Mouse (Mus musculus) left cerebral cortex, postnatal 25 days (tissue): ENCODE data around the gene Lrrc25. TPM values are rescaled to one million over a fixed set of nuclear protein-coding genes. Genes with fewer than 3 reads are reported as not detected.
A peak's percentile ranks its signal among the peaks of the same experiment; 100 is the strongest.

ENCODE experiments used
- DNase-seq, 2 experiments: peaks; one replicate each; pipeline ENCODE4 v3.0.0; 2022; ENCODE audit warnings: low spot score in 2 of 2, mixed read lengths in 1 of 2
- intact Hi-C: fragments of 180-260 bp; cut with DNase I; formaldehyde crosslinking; loops from one replicate; pipeline ENCODE4 v1.15.1; 2025
- total RNA-seq, 2 experiments: library from RNA; stranded (reverse); gene quantifications; 2 replicates each; pipeline ENCODE4 v1.2.3; 2021

The Lrrc25 gene
- total RNA-seq, 2 experiments from 2014 or later = 0.37 to 1.2 TPM

DNA sequence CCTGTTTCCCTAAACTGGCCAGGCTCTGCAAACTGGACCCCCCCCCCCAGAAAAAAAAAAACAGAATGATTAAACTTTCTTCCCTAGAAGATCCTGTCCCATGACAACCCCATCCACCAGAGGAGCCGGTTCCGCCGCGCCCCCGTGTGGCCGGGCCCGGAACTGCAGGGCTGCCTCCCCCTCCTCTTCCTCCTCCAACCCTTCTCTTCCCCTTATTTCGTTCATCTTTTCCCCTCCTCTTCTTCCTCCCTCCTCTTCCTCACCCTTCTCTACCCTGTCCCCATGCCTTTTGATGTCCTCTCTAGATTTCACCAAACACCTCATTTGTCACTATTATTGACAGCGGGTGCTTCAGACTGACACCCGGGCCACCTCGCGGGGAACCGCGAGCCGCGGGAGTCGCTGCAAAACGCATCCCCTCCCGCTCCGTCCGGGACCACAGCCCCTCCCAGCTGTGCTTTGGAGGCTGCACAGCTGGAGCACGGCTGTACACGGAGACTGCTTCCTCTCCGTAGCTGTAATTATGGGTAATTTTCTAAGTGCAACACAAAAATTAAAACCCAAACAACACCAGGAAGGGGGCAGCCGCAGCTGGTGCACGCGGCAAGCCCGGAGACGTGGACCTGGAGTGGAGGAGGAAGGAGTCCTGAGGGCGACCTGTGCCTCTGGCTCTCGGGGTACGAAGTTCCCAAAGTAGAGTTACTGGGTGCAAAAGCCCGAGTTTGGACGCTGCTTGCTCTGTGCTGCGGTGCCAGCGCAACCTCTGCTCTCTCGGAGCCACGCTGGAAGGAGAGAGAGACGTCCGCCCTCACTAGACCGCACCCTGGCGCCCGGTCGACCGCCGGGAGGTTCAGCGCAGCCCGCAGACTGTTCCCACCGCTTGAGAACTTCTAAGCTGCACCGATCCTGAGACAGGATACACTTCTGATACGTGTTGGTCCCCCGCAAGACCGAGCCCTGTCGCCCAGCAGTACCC is 4.9 kb upstream of the Lrrc25 start:
- intact Hi-C loops = loop anchor here (1.0 to 10.0 kb wide), 3 partner anchors 54 to 141 kb away; partner anchors contain the start of genes Pgpep1 and Rab3a
- peak; percentile 66 to 72 for DNase-seq

DNA sequence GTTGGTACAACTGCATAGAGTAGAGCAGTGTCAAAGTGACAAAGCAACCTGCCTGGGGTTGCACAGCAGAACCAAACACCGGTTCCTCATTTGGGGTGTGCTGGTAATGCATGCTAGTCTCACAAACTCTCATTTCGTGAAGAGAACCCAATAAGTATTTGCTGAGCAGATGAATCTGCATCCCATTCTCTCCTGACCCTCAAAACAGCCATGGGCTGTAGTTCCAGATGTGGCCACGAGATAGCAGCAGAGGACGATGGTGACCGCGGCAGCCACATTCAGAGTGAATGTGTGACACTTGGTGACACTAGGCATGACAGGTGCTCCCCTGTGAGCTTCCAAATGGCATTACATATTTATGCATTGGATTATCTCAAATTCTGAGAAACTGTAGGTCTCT is 4.1 kb upstream of the Lrrc25 start:
- intact Hi-C loops = loop anchor here (1.0 to 10.0 kb wide), 3 partner anchors 14 to 140 kb away; partner anchors contain the start of genes Pgpep1 and Rab3a

DNA sequence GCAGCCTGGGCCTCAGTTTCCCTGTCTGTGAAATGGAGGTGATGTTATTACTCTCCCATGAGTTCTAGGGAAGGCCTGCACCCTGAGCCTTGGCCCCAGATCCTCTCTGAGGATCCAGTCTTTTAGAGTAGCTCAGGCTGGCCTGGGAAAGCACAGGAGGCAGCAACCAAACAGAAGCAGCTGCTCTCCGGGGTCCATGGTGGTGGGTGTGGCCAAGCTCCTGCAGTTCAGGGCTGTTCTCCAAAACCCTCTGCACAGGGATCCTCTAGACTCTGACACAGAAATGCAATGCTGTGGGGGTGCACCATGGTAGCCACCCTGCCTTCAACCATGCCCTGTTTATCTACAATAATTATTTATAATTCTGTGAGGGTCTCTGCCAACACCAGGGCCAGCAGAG is 2.2 kb upstream of the Lrrc25 start:
- DNase-seq = no peak
- intact Hi-C loops = loop anchor here (5.0 to 10.0 kb wide), 2 partner anchors 51 to 139 kb away; partner anchors contain the start of genes Pgpep1 and Rab3a

More for the DNA sequence above, 4.1 kb upstream of the Lrrc25 start:
- peak; percentile 87 to 89 for DNase-seq

DNA sequence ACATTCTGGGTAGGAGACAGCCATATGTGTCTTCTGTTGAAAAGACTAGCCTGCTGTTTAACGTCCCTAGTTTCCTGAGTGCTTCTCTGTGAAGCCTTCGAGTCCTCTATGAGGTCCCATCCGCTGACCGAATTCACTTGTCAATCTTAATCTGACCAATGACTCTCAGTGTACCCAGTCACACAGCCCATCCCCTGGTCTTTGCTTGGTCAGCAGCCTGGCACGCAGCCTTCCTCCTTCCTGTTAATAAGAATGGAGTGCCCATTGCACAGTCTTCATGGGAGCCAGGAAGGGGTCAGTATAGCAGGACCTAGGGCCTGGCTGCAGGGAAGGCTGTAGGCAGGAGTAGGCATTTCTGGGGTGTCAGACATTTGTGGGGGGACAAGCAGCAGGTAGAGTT is 1.5 kb upstream of the Lrrc25 start:
- intact Hi-C loops = loop anchor here (5.0 to 10.0 kb wide), 2 partner anchors 50 to 138 kb away; partner anchors contain the start of genes Pgpep1 and Rab3a
- DNase-seq = no peak

DNA sequence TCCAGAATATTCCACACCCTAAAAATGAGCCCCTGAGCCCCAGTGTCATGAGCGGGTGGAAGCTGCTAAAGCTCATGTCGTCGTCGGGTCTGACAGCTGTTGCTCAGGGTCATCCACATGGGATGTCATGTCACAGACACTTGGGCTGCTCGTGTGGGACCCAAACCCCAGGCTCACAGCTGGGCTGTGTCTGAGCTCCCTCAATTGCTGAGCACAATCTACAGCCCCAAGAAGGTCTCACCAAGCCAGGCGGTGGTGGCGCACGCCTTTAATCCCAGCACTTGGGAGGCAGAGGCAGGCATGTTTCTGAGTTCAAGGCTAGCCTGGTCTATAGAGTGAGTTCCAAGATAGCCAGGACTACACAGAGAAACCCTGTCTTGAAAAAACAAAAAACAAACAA is 674 bp upstream of the Lrrc25 start:
- no peak for DNase-seq
- intact Hi-C loops = loop anchor here (10.0 kb wide), 1 partner anchor 50 kb away; the partner anchor contains the start of gene Pgpep1

DNA sequence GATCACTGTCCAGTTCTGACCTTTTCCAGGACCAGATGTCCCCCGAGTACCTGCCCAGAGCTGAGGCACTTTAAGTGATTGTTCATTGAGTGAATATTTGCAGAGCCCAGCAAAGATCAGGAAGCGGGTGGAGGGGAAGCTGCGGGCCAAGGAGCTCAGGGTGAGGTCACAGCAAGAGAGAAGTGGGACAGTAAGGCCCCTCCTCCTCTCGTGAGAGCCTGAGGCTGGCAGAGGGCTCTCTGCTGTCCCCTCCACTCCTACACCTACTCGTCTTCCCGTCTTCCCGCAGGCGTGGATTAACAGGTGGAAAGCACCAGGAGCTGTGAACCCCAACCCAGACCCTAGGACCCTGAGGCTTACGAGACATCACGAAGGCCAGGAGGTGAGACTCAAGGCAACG is 690 bp downstream of the Lrrc25 start:
- intact Hi-C loops = loop anchor here (10.0 kb wide), 1 partner anchor 48 kb away; the partner anchor contains the start of gene Pgpep1
- DNase-seq = no peak

DNA sequence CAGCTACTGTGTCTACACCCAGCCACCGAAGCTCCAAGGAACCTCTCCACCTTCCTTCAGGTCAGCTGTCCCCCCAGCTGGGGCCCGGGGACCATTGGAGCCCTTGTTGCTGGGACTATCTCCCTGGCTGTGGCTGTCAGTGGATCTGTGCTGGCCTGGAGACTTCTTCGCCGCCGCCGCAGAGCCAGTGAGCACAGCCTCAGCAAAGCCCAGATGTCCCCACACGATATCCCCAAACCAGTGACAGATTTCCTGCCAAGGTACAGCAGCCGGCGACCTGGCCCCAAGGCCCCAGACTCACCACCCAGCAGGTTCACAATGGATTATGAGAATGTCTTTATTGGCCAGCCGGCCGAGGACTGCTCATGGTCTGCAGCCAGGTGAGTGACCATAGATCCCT is 2.0 kb downstream of the Lrrc25 start:
- intact Hi-C loops = loop anchor here (10.0 kb wide), 1 partner anchor 47 kb away; the partner anchor contains the start of gene Pgpep1
- DNase-seq = no peak

DNA sequence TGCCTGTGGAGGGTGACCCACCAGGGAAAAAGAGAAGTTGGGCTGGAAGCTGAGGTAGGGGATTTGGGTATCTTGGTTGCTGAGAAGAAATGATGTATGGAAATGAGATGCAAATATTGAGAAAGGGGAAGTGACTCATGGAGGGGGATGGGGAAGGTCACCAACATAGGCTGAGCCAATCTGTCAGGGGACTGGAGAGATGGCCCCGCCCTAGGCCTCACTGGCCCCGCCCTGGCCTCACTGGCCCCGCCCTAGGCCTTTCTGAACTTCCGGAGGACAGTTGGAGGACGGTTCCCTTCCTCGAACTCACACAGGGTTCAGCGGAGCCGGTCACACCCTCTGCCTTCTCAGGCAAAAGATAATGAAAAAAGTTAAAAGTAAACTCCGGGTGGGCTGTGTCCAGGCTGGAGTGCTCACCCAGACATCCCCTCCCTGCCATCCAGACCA is 3.0 kb downstream of the Lrrc25 start:
- intact Hi-C loops = loop anchor here (10.0 kb wide), 1 partner anchor 46 kb away; the partner anchor contains the start of gene Pgpep1
- DNase-seq = peak in 1 of 2 experiments; percentile 40

DNA sequence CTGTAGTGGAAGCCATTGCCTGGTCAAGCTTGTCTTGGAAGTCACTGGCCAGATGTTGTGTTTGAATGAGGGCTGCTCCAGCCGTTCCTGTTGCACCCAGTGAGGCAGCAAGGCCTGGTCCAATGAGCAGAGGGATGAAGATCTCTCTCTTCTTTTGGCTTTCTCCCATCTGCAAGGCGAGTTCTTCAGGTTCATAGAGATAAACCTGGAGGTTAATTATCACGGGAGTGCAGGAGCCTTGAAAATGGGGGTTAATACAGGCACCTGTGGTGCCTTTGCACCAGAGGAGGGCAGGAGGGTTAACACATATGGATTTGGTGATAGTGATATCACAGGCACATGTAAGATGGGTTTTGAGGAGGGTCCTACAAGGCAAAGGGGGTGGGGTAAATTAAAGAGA is 6.3 kb downstream of the Lrrc25 start:
- DNase-seq = no peak
- intact Hi-C loops = no loop called here

DNA sequence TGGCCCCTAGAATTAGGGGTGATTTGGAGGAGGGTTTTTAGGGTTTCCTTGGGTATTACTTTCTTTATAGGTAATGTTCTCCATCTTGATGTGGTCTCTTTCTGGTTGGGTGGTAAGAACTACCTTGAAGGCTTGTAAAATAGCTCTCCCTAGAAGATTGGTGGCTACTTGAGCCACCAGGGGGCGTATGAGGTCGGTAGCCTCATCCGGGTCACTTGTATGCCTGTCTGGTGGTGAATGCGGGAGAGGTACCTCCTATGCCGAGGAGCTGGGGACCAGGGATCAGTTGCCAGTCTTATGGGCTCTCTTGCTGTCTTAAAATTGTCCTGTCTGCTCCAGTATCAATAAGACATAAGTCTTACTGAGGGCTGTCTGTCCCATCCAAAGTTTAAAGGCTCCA is 9.1 kb downstream of the Lrrc25 start:
- intact Hi-C loops = no loop called here
- DNase-seq = no peak

DNA sequence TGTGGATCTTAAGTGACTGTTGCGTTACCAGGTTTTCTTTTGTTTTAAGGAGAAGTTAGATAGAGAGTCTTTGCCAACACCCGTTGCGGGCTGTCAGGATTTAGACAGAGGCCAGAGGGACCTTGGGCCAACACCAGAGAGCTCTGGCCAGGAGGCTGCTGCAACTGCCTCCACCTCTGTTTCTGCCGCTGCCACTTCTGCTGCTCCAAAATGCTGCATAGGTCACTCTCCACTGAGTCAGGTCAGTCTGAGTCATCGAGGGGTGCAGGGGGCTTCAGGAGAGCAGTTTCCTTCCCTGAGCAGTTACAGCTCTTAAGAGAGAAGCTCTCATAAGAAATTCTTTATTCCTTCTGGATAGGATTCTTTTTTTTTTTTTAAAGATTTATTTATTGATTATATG is 11.1 kb downstream of the Lrrc25 start:
- intact Hi-C loops = no loop called here
- DNase-seq = no peak

DNA sequence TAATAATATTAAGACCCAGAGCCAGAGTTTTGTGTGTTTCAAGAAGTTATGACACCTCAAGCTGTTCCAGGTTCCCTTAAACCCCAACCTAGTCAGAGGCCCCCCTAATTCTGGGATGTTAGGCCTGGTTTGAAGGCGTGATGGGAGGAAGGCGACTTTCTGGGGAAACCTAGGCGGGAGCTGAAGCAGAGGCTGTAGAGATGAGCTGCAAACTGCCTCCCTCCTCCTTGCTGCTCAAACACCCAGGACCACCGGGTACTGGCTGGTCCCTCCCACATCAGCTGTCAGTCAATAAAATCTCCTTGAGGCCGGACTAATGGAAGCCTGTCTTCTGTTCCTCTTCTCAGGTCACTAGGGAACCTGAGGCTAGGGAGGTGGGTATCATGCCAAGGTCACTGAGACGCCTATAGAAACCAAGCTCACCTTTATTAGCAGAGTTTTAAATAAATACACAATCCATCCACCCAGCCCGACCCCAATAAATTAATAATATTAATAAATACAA is 13.1 kb downstream of the Lrrc25 start:
- intact Hi-C loops = no loop called here
- DNase-seq = no peak

DNA sequence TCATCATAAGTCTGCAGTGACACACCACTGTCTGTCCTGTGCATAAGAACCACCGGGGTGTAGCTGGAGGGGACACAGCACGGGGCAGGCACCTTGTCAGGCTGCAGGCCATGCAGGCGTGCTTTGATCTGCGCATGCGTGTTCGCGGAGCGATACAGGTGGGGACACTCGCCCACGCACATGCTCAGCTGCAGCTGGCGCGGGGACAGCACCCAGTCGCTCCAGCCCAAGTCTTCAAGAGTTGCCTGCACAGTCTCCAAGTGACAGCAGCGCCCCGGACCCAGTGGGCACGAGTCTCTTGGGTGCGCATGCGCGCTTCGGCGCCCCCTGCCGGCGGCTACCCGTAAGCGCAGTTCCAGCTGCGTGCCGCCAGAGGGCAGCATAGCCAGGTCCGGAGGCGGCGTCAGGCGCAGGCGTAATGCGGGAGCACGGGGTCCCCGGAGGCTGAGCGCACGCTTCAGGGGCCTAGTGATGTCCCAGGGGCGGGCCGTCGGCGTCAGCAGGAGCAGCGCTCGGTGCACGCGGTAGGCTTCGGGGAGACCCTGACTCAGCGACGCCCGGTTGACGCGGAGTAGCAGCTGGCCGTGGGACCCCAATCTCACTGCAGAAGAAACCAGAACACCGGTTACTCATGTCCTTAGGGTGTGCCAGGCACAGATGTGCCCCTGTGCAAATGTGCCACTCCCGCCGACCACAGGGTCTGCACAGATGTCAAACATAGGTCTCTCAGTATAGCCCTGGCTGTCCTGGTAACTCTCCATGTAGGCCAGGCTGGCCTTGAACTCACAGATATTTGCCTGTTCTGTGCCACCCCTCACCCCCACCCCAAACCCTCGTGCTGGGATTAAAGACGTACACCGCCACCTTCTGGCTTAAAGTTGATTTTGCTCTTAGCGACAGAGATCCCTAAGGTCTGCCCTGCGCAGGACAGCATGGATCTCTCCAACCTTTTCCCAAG is 13.9 kb downstream of the Lrrc25 start:
- DNase-seq = peak; percentile 93 to 94
- intact Hi-C loops = loop anchor here (5.0 kb wide), 1 partner anchor 72 kb away; the partner anchor contains the start of gene Iqcn

DNA sequence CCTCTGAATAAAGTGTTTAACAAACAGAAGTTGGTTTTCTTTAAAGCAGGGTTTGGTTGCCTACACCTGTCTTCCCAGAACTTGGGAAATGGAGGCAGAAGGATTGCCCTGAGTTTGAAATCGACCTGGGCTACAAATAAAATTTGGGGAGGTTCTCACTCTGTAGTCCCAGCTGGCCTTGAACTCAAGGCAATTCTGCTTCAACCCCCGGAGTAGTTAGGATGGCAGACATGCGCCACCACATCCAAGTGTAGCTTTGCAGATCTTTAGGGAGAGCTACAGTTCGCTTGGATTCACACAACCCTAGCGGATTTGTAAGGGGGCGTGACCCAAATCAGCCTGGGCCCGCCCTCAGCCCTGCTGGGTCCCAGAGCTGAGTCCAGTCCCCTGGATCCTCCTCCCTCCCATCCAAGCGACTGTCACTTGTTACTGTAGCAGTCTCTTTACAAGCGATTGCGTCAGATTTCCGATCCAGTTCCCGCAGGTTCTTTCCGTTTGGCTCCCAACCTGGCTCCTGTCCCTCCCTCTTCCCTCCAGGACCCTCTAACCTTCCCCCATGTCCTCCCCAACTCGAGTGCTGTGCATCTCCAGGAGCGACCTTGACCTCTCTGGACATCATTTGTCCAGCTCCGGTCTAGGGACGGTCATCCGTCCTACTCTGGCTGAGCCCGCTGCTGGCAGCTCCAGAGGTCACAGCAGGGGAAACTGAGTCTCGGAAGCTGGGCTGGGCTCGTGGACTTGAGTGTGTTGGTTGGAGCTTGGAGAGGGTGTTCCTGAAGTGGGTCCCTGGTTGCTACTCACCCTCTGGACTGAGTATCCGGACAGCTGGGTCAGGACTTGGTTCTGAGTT is 14.8 kb downstream of the Lrrc25 start:
- intact Hi-C loops = loop anchor here (5.0 kb wide), 1 partner anchor 72 kb away; the partner anchor contains the start of gene Iqcn
- DNase-seq = no peak

DNA sequence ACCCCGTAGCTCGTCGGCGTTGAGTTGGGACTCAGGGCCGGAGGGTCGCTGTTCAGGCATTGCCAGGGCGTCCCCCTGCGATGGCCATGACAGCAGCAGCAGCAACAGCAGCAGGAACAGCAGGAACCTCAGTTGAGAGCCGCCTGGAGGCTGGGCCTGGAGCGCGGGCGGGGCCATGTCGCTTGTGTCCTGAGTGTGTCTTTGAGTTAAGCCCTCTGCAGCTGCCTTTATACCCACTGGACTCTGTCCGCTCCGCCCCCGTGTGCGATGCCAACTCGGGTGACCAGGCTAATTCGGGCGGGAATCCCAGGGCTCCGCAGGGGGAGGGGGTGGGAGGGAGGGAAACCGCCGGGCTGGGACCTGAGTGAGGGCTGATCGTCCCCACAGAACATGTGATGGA is 15.5 kb downstream of the Lrrc25 start:
- DNase-seq = no peak
- intact Hi-C loops = loop anchor here (5.0 kb wide), 1 partner anchor 71 kb away; the partner anchor contains the start of gene Iqcn

DNA sequence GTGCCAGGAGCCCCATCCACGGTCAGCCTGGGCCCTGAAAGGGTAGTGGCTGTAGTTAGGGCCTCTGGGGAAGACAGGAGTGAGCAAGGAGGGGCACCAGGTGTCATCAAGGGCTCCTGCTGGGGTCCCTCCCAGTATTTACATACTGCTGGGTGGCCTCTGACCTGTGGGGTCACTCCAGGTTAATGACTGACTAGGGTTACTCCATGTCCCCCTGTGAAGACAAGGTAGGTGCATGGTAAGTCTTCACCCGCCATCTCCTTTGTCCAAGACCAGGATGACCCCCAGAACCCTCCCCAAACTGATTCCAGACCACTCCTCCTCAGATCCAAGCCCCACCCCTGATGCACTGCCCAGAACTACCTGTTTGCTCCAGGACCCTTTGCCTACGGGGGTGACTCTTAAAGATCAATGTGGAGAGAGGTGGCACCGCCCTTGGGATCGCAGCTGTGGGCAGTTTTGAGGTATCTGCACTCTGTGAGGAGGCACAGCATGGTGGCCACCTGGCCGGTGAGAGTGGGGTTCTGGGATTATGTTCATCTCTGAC is 16.5 kb downstream of the Lrrc25 start, which contains the start of gene Gdf15:
Gdf15 (minus strand) TSS at position 111 of the 547 bp plus-strand sequence.
- intact Hi-C loops = loop anchor here (5.0 kb wide), 1 partner anchor 70 kb away; the partner anchor contains the start of gene Iqcn
- no peak for DNase-seq

DNA sequence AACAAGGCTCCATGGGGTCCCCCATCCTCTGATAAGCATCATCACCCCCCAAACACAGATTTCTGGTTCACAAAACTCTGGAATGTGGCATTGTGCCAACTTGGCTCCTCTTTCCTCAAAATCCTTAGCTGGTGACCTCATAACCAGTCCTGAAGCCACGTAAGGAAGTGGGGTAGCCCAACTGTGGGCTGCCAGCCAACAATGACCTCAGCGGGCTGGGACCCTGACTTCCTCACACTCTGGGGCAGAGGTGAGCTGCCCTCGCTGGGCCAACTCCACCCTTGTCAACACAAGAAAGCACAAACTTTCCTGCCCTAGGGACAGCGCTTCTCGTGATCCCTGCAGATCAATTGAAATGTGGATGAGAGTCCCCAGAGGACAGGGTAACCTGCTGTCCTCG is 18.1 kb downstream of the Lrrc25 start:
- intact Hi-C loops = loop anchor here (5.0 kb wide), 1 partner anchor 68 kb away; the partner anchor contains the start of gene Iqcn

DNA sequence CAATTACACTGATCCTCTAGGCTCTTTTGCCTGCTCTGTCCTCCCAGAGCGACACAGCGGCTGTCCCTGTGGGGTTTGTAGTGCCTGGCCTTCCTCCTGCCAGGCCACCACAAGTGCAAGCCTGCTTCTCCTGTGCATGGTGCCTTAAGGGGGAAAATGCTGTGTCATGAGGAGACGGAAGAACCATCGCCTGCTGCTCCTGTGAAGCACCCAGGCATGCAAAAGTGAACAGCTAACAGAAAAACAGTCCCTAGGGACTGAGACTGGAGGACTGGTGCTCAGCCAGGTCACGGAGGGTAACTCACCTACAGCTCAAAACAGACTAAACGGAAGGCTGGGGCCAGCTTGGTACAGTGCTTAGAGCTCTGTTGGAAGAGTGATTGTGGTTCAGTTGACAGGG is 19.6 kb downstream of the Lrrc25 start:
- intact Hi-C loops = no loop called here
- DNase-seq = no peak

More for the DNA sequence above, 18.1 kb downstream of the Lrrc25 start:
- DNase-seq = no peak
